Mouse (Mus musculus): ENCODE results near the gene Ppp2ca.
A peak's percentile ranks its signal among the peaks of the same experiment; 100 is the strongest.
"Not testable (repeated sequence)": the region's sequence is repeated elsewhere in the genome, so short reads cannot be mapped to it uniquely, and the experiment has no call there.

The Ppp2ca gene

DNA sequence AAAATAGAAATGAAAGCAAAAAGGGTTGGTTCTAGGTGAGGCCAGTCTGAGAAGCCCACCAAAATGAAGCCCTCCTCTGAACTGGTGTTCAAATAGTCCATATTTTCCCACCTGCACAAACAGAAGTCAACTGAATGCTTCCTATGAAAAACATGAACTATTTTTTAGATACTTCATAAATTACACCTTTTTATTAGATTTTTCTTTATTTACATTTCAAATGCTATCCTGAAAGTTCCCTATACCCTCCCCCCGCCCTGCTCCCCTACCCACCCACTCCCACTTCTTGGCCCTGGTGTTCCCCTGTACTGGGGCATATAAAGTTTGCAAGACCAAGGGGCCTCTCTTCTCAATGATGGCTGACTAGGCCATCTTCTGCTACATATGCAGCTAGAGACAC lies 46.9 kb downstream of the Ppp2ca start, which contains the start of gene Olfr1373:
Gene Olfr1373 (minus strand): TSS at position 101 of the 400 bp plus-strand sequence.
- DNase-seq: not testable (repeated sequence)

- no peak for DNase-seq
These were observed 65.4 kb downstream of the Ppp2ca start for GRCm38 (mm10) chr11:52163926-52164325.

DNA sequence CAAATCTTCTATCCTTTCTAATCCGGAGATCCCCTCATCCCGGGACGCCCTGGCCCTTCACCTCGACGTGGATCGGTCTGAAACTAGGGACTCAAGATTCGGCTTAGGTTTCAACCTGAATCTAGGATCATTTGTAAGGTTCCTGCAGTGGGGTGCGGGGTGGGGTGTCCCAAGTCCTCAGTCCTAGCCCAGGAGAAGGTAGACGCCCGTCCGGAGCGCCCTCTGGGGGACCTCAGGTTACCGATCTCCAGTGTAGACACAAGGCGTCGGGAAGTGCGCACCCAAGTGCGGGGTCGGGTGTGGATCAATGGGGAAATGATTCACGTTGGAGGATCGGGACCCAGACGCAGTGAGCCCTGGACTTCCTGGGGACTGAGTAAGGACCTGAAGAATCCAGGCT lies 68.6 kb downstream of the Ppp2ca start:
- DNase-seq: peak; percentile 31 to 33

DNA sequence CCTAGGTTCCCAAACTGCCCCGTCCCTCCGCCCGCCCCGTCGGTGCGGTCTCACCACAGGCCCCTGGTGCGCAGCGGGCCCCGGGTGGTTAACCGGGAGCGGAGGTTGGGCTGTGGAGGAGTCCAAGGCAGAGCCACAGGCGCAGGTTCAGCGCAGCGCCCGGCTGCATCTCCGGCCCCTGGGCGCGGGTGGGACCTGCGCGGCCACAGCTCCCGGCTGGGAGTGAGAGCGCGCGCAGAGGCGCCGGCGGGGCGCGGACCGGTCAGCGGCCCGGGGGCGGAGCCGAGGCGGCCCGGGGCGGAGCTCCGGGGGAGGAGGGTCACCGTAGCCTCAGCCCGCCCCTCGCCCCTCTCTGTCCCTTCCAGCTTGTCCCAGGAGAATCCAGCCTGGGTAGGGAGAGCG lies 69.4 kb downstream of the Ppp2ca start:
- DNase-seq: not testable (repeated sequence)

DNA sequence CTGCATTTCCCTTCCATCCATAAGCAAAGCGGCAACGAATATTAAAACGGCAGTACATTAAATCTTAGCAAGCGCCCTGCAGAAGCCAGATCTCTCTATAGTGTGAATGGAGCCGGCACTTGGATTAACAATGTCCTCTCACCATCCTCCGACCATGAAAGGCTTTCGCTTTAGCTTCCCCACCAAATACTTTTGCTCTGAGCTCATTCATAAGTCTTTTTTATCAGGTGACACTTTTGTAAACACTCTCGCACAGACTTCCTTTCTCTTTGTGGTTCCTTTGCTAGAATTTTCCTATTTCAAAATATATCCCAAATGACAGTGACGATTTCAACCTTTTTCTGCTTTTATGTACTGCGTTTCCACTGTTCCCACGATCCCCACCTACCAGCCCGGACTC lies 70.0 kb downstream of the Ppp2ca start:
- DNase-seq: no peak
